Mouse (Mus musculus) large intestine, adult 2 months (tissue): ENCODE measurements around the gene Ubtd1. TPM values are rescaled to one million over a fixed set of nuclear protein-coding genes. Genes with fewer than 3 reads are reported as not detected.

ENCODE experiments used
- DNase-seq: peaks from one replicate; pipeline ENCODE4 v3.0.0-alpha.2; 2012; ENCODE audit warnings: low read depth, low spot score
- WGBS: fragments of 180-500 bp; shearing (Covaris S2); methylation state at CpG from one replicate; pipeline ENCODE4 v1.1.7; 2018; 5-methylcytosine and 5-hydroxymethylcytosine counted together
- polyA plus RNA-seq: library from polyadenylated mRNA; depleted of rRNA; stranded (reverse); fragments of >200 nt; gene quantifications from 2 replicates; pipeline ENCODE4 v1.2.3, GENCODE M21; 2012

The Ubtd1 gene
- polyA plus RNA-seq, 1 experiment, result 11.3 TPM

DNA sequence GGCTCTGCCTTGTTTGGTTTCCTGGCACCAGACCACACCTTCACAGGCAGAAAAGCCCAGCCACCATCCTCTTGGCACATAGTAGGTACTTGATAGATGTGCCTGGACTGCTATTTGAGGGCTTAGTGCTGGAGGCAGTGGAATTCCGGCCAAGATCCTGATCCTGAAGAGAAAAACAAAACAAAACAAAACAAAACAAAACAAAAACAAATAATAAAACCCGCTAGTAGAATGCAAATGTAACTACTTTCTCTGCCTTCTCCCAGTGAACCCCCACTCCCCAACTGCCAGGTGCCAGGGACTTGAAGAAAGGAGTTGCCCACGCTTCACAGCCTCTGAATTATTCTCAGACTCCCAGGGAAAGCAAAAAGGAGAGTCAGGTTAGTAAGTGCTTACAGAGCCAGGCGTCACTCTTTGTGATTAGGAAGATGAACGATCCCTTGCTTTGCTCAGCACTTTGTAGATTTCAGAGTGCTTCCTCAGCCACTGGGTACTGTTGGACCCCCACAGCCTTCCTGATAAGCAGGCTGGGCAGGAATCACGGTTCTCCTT is 10.4 kb downstream of the Ubtd1 start:
- WGBS, result 64% methylated on average over 6 of the region's 6 CpGs
- no peak for DNase-seq

DNA sequence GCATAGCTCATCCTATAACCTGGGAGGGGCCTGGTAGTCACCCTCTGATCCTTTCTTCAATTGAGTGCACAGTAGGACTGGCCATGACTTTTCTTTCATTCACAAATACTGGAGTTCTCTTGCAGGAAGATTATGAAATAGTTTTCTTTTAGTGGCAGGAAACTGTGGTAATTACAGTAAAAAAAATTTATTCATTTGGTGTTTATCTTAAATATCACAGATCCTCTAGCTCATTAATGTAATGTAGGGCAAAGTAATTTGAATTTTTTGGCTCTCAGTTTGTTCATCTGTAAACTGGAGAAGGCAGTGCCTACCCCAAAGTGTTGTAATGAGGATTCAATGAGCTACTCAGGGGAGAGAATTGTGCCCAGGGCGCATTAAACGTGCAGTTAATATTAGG is 11.4 kb downstream of the Ubtd1 start:
- no peak for DNase-seq
- WGBS, result 67% methylated on average over 2 of the region's 2 CpGs

GRCm38 (mm10) chr19:41993484-41993883 is 11.9 kb downstream of the Ubtd1 start:
- no peak for DNase-seq
- 21% methylated on average over 6 of the region's 6 CpGs for WGBS

GRCm38 (mm10) chr19:41994023-41994422 is 12.5 kb downstream of the Ubtd1 start:
- 78% methylated on average over 7 of the region's 7 CpGs for WGBS
- DNase-seq, result no peak

GRCm38 (mm10) chr19:41995483-41995882 is 13.9 kb downstream of the Ubtd1 start:
- WGBS, result 79% methylated on average over 1 of the region's 1 CpGs
- DNase-seq, result no peak

- WGBS, result 84% methylated on average over 10 of the region's 10 CpGs
- DNase-seq, result no peak
These were observed 15.5 kb downstream of the Ubtd1 start for GRCm38 (mm10) chr19:41997090-41997489.

GRCm38 (mm10) chr19:41998770-41999548 is 17.4 kb downstream of the Ubtd1 start:
- 80% methylated on average over 9 of the region's 9 CpGs for WGBS
- no peak for DNase-seq

DNA sequence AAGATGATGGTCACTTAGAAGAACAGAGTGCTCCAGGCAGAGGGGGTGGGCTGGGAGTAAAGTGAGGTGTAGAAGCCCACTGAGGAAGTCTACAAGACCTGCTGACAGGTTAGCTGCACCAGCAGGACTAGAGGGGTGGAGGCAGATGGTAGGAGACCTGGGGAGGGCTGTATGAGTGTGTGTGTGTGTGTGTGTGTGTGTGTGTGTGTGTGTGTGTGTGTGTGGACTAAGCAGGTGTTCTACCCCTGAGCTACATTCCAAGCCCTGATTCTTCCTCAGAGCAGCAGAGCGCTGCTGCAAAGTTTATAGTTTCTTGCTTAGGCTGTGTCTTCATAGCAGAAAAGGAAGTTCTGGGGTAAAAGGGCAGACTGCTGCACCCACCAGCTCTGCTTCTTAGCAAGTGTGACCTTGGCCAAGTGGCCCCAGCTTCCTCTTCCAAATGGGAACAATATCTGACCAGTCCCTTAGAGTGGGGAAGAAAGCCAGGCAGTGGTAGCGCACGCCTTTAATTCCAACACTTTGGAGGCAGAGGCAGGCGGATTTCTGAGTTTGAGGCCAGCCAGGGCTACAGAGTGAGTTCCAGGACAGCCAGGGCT is 18.2 kb downstream of the Ubtd1 start:
- no peak for DNase-seq
- WGBS, result 68% methylated on average over 4 of the region's 4 CpGs

DNA sequence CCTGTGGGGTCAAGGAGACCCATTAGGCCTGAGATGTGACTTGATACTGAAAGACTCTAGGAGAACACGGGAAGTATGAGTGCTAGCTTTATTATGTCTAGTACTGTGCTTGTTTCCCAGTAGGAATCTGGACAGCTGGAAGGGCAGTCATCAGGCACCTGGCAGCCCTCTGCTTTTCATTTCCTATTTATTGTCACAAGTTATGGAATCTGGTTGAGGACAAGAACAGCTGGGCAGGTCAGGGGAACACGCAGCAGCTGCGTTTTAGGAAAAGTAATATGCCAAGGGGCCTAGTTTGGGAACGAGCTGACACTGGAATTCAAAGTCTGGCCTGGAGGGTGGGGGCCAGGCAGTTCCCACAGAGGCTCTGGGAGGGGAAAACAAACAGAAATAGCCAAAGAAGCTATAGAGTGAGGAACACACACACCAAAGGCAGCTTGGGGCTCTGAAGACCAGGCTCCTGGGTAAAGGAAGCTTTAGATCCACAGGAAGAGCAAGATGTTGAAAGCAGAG is 18.9 kb downstream of the Ubtd1 start:
- no peak for DNase-seq
- 24% methylated on average over 4 of the region's 4 CpGs for WGBS

GRCm38 (mm10) chr19:42001253-42001980 is 19.9 kb downstream of the Ubtd1 start:
- 79% methylated on average over 12 of the region's 12 CpGs for WGBS
- no peak for DNase-seq

DNA sequence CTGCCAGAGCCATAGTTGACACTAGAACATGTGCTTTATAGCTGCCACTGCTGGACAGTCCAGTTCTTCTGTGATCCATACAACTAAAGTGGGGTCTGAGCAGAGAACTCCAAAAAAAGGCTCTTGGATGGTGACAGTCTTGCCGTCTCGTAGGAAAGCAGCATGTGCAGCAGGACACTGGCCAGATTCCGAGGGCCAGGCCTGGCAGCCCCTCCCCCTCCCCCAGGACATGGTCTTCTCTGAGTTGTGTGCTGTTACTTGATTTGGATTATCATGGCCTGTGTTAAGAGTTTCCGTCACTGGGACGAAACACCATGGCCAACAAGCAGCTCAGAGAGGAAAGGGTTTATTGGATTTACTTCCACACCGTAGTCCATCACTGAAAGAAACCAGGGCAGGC is 22.7 kb downstream of the Ubtd1 start:
- no peak for DNase-seq
- WGBS, result 64% methylated on average over 6 of the region's 6 CpGs

GRCm38 (mm10) chr19:42005616-42006015 is 24.1 kb downstream of the Ubtd1 start:
- DNase-seq, result no peak
- 66% methylated on average over 3 of the region's 3 CpGs for WGBS

DNA sequence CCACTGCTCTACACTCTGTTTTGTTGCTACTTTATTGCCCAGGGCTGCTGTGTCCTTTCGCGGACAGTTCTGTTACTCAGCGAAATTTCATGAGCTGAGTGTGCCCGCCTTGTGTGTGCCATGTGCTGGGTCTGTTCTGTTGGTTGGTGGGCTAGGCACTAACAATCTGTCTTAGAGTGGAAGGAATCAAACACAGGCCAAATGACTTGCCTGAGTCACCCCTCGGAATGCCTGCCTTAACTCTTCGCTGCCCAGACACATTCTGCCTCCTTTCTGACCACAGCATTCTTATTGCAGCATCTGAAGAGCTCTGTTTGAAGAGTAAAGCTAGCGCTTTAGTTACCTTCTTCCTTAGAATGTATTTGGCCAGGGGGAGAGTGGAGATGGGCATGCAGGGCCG is 25.0 kb downstream of the Ubtd1 start:
- WGBS, result 61% methylated on average over 8 of the region's 8 CpGs

GRCm38 (mm10) chr19:42008586-42008985 is 27.0 kb downstream of the Ubtd1 start:
- 78% methylated on average over 3 of the region's 3 CpGs for WGBS
- no peak for DNase-seq

More for the DNA sequence above, 25.0 kb downstream of the Ubtd1 start:
- no peak for DNase-seq

GRCm38 (mm10) chr19:42009067-42009466 is 27.5 kb downstream of the Ubtd1 start:
- no peak for DNase-seq
- WGBS, result 55% methylated on average over 7 of the region's 7 CpGs

DNA sequence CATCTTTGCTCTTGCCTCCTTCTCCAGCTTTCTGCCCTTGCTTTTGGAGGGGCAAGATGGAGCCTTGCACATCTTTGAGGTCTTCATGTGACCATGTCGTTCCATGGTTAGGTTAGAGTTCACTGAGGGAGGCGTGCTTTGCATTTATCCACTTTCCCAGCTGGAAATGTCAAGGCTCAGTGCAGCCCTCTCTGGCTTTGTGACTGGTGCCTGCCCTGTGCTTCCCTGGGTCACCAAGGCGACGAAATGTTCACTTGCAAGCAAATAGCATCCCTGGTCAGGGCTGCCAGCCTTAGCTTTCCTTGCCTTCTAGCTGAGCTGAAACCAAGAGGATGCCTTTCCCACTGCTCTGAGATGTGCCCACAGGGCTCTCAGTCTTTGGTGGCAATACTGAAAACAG is 28.9 kb downstream of the Ubtd1 start:
- 84% methylated on average over 4 of the region's 4 CpGs for WGBS
- DNase-seq, result no peak

DNA sequence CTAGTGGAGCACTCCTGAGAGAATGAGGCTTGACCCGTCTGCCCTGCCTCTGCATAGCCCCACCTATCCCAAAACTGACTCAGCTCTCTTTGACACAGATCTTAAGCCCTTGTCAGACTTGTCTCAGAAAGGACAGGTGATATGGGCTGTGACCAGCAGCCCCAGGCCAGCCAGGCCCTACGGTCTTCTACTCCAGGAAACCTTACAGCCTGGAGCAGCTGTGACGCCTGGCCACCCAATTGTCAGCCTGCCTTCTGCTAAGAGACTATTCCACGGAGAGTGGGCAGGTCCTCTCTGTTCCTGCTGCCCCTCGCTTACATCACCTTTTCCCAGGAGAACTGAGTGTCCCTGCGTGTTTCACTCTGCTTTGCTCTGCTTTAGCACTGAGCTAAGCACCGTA is 29.6 kb downstream of the Ubtd1 start:
- 84% methylated on average over 7 of the region's 7 CpGs for WGBS
- no peak for DNase-seq

GRCm38 (mm10) chr19:42014231-42014825 is 32.8 kb downstream of the Ubtd1 start:
- no peak for DNase-seq
- WGBS, result 79% methylated on average over 3 of the region's 3 CpGs

- DNase-seq, result no peak
- 77% methylated on average over 6 of the region's 6 CpGs for WGBS
These were observed 33.4 kb downstream of the Ubtd1 start for GRCm38 (mm10) chr19:42015001-42015400.

GRCm38 (mm10) chr19:42016251-42016650 is 34.7 kb downstream of the Ubtd1 start:
- 75% methylated on average over 4 of the region's 4 CpGs for WGBS
- DNase-seq, result no peak
